Mouse (Mus musculus) neural tube, embryonic 15.5 days (tissue): ENCODE measurements around the gene Tbc1d9. TPM values are rescaled to one million over a fixed set of nuclear protein-coding genes. Genes with fewer than 3 reads are reported as not detected.

Experiments used
- ATAC-seq: fragments of 200-750 bp; cut with Nextera tagmentation; 2 replicates; pipeline ENCODE4 v1.8.0; 2017; ENCODE audit warnings: mild to moderate bottlenecking, moderate TSS enrichment, moderate library complexity; ENCODE audit not compliant: low FRiP score
- H3K27ac ChIP-seq: fragments of 300-500 bp; sonication (generic); replicated peaks from 2 replicates; pipeline ENCODE4 v1.5.1; 2015; ENCODE audit warnings: mild to moderate bottlenecking, inconsistent platforms
- H3K27me3 ChIP-seq: fragments of 300-500 bp; sonication (generic); replicated peaks from 2 replicates; pipeline ENCODE4 v1.6.1; 2015; ENCODE audit warnings: inconsistent platforms
- H3K36me3 ChIP-seq: fragments of 300-500 bp; sonication (generic); 2 replicates; pipeline ENCODE4 v1.6.1; 2015; ENCODE audit warnings: inconsistent platforms
- H3K4me1 ChIP-seq: fragments of 300-500 bp; sonication (generic); 2 replicates; pipeline ENCODE4 v1.6.1; 2015; ENCODE audit warnings: inconsistent platforms
- H3K4me2 ChIP-seq: fragments of 300-500 bp; sonication (generic); 2 replicates; pipeline ENCODE4 v1.6.1; 2015; ENCODE audit warnings: inconsistent platforms, mild to moderate bottlenecking, moderate library complexity
- H3K4me3 ChIP-seq: fragments of 300-500 bp; sonication (generic); replicated peaks from 2 replicates; pipeline ENCODE4 v1.5.1; 2015; ENCODE audit warnings: mild to moderate bottlenecking, inconsistent platforms
- H3K9ac ChIP-seq: fragments of 300-500 bp; sonication (generic); replicated peaks from 2 replicates; pipeline ENCODE4 v1.6.1; 2015; ENCODE audit warnings: mild to moderate bottlenecking, inconsistent platforms
- H3K9me3 ChIP-seq: fragments of 300-500 bp; sonication (generic); replicated peaks from 2 replicates; pipeline ENCODE4 v1.6.1; 2016; ENCODE audit warnings: inconsistent platforms
- WGBS: fragments of 180-500 bp; shearing (Covaris S2); methylation state at CpG from one replicate; pipeline ENCODE4 v1.1.7; 2015; ENCODE audit warnings: mixed read lengths; 5-methylcytosine and 5-hydroxymethylcytosine counted together
- polyA plus RNA-seq: library from polyadenylated mRNA; unstranded; fragments of >200 nt; fragmentation: Nextera tagmentation; extraction: Ambion mirVana; gene quantifications from 2 replicates; pipeline ENCODE4 v1.2.1, GENCODE M21; 2015

The Tbc1d9 gene
- polyA plus RNA-seq, 1 experiment from 2014 or later: 14.4 TPM

DNA sequence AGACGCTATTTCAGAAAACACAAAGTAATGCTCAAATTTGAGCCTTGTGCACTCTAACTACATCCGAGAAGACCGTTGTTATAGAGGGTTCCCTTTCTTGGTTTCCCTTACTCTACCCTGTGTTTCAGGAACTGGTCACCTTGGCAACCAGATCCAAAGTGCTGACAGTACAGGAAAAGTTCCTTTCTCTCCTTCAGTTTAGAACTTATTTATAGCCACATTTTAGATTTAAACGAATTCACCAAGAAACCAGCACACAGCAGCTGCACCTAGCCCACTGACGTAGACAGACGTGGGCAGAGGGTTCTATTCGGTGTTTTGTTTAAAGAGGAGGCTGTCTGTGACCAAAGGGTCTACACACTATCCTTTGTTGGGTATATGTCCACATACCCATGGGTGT is 79.0 kb downstream of the Tbc1d9 start:
- WGBS: 92% methylated on average over 7 of the region's 7 CpGs
- no peaks in the 10 kb centered on the region for H3K4me1 ChIP-seq
- H3K27ac ChIP-seq: no peak overlapping the region
- no peaks in the 10 kb centered on the region for H3K27me3 ChIP-seq
- no peak for ATAC-seq
- H3K36me3 ChIP-seq: peaks cover 24% of the 10 kb centered on the region
- no peak overlapping the region for H3K4me2 ChIP-seq
- no peak overlapping the region for H3K4me3 ChIP-seq
- H3K9me3 ChIP-seq: no peaks in the 10 kb centered on the region
- no peak overlapping the region for H3K9ac ChIP-seq

GRCm38 (mm10) chr8:83250858-83251257 is 85.7 kb downstream of the Tbc1d9 start:
- 90% methylated on average over 6 of the region's 6 CpGs for WGBS
- Histone ChIP-seq H3K4me2 (no peak overlapping the region), H3K9ac (no peak overlapping the region), H3K4me3 (no peak overlapping the region), H3K27ac (no peak overlapping the region), H3K27me3 (no peaks in the 10 kb centered on the region), H3K4me1 (no peaks in the 10 kb centered on the region), H3K36me3 (peaks cover 45% of the 10 kb centered on the region), H3K9me3 (no peaks in the 10 kb centered on the region)
- ATAC-seq: no peak

DNA sequence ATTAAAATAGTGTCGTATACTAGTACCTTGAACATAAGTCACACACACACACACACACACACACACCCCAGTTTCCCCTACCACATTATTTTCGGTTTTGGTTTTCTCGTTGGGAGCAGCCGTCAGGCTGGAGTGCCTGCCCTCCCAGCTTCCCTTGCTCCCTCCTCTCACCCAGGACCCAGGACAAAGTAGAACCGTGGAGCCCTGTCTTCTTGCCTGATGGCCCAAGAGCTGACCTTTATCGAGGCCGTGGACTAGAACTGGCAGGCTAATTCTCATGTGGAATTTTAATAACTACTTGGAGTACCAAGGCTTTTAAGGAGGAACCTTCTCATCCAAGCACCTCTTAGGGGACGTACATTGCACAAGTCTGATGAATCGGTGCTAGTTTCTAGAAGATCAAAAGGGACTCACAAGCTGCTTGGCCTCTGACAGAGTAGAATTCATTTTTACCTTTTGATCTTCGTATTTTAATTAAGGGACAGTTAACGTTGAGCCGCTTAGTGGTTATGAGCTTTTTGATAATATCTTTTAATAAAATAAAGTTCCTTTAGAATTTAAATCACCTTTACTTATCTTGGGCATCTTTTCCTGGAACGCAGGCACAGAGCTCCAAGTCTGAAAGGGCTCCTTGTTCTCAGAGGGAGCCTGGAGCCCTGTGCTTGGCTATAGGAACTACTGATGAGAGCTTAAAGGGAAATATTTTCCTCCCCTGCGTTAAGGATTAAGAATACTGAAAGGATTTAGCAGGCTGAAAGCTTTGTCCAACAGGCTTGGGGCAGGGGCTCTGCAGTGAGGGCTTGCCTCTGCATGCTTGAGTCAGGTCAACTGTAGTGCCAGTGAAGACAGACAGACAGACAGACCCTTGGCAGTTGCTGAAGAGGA is 86.5 kb downstream of the Tbc1d9 start:
- no peaks in the 10 kb centered on the region for H3K4me1 ChIP-seq
- no peak overlapping the region for H3K27ac ChIP-seq
- H3K9ac ChIP-seq: no peak overlapping the region
- H3K27me3 ChIP-seq: no peaks in the 10 kb centered on the region
- H3K9me3 ChIP-seq: no peaks in the 10 kb centered on the region
- peaks cover 49% of the 10 kb centered on the region for H3K36me3 ChIP-seq
- 92% methylated on average over 14 of the region's 14 CpGs for WGBS
- no peak overlapping the region for H3K4me2 ChIP-seq
- ATAC-seq: no peak
- H3K4me3 ChIP-seq: no peak overlapping the region

GRCm38 (mm10) chr8:83252791-83253190 is 87.6 kb downstream of the Tbc1d9 start:
- no peaks in the 10 kb centered on the region for H3K4me1 ChIP-seq
- H3K4me2 ChIP-seq: no peak overlapping the region
- 85% methylated on average over 5 of the region's 5 CpGs for WGBS
- no peak overlapping the region for H3K27ac ChIP-seq
- no peaks in the 10 kb centered on the region for H3K9me3 ChIP-seq
- H3K27me3 ChIP-seq: no peaks in the 10 kb centered on the region
- H3K4me3 ChIP-seq: no peak overlapping the region
- no peak for ATAC-seq
- peaks cover 53% of the 10 kb centered on the region for H3K36me3 ChIP-seq
- H3K9ac ChIP-seq: no peak overlapping the region

DNA sequence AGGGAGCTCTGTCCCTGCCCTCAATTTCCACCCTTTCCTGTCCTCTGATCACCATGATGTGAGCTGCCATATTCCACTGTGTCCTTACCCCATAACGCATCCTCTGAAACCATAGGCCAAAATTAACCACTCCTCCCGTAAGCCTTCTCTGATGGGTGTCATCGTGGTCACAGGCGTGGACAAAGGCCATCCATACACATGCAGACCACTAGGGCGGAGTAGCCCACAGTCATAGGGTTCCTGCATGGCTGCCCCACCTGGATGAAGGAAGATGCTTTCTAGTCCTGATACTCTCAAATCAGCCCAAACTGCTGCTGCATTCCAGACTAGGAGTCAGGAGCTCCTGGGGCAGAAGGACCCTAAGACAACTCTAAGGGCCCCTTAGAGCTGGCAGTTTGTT is 92.5 kb downstream of the Tbc1d9 start:
- Histone ChIP-seq H3K9me3 (no peaks in the 10 kb centered on the region), H3K27me3 (no peaks in the 10 kb centered on the region), H3K4me2 (no peak overlapping the region), H3K36me3 (peaks cover 52% of the 10 kb centered on the region), H3K9ac (no peak overlapping the region), H3K4me1 (no peaks in the 10 kb centered on the region), H3K4me3 (no peak overlapping the region), H3K27ac (no peak overlapping the region)
- 94% methylated on average over 5 of the region's 5 CpGs for WGBS
- no peak for ATAC-seq

GRCm38 (mm10) chr8:83260418-83261215 is 95.5 kb downstream of the Tbc1d9 start:
- ATAC-seq: peak; percentile 77; the same call in 1 of the 2 replicates
- peaks cover 44% of the 10 kb centered on the region for H3K36me3 ChIP-seq
- H3K27me3 ChIP-seq: no peaks in the 10 kb centered on the region
- no peak overlapping the region for H3K4me2 ChIP-seq
- no peak overlapping the region for H3K27ac ChIP-seq
- H3K9me3 ChIP-seq: no peaks in the 10 kb centered on the region
- no peaks in the 10 kb centered on the region for H3K4me1 ChIP-seq
- H3K9ac ChIP-seq: no peak overlapping the region
- 75% methylated on average over 16 of the region's 16 CpGs for WGBS
- H3K4me3 ChIP-seq: no peak overlapping the region

DNA sequence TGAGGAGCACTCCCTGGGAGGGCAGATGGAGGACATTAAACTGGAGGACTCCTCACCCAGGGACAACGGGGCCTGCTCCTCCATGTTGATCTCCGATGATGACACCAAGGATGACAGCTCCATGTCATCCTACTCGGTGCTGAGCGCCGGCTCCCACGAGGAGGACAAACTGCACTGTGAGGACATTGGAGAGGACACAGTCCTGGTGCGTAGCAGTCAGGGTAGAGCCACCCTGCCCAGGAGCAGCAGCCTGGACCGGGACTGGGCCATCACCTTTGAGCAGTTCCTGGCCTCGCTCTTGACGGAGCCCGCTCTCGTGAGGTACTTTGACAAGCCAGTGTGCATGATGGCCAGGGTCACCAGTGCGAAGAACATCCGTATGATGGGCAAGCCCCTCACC is 106.0 kb downstream of the Tbc1d9 start:
- Histone ChIP-seq H3K36me3 (peaks cover 54% of the 10 kb centered on the region), H3K4me3 (no peak overlapping the region), H3K9me3 (no peaks in the 10 kb centered on the region), H3K4me2 (no peak overlapping the region), H3K27me3 (no peaks in the 10 kb centered on the region), H3K27ac (no peak overlapping the region), H3K4me1 (no peaks in the 10 kb centered on the region), H3K9ac (no peak overlapping the region)
- no peak for ATAC-seq
- WGBS: 98% methylated on average over 14 of the region's 14 CpGs

DNA sequence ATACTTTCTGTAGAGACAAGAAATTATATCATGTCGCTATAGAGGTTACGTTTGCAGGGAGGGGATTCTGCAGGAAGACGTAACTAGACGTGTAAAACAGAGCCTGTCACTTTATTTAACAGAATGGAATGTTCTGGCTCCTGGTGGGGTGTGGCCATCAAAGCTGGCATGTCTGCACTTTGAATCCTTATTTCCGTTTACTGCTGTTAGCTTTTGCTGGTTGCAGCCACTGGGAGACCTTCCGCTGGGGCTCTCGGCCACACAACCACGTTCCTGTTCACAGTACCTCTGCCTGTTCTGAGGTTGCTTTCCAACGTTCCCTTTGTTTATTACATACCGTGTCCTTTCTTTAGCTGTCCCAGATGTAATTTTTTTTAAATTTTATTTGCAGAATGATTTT is 107.3 kb downstream of the Tbc1d9 start:
- Histone ChIP-seq H3K9ac (no peak overlapping the region), H3K4me3 (no peak overlapping the region), H3K9me3 (no peaks in the 10 kb centered on the region), H3K36me3 (peaks cover 44% of the 10 kb centered on the region), H3K27ac (no peak overlapping the region), H3K27me3 (no peaks in the 10 kb centered on the region), H3K4me2 (no peak overlapping the region), H3K4me1 (no peaks in the 10 kb centered on the region)
- ATAC-seq: no peak
- 85% methylated on average over 10 of the region's 10 CpGs for WGBS

DNA sequence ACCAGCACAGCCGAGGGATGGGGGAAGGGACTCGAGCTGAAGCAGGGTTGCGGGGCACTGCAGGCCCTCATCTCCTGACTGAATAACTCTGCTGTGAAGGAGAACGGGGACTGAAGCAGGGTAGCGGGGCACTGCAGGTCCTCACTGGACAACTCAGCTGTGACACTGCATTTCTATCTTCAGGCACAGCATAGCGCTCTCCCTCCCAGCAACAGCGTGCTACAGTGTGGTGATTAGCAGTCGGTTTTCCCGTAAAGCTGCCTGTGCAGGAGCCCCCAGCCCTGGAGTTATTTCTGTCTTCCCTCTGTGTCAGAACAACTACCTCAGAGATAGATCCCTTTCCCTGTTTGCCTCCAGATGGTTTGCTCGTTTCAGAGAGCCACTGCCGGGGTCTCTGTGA is 109.3 kb downstream of the Tbc1d9 start:
- H3K27me3 ChIP-seq: no peaks in the 10 kb centered on the region
- H3K9me3 ChIP-seq: no peaks in the 10 kb centered on the region
- no peak overlapping the region for H3K27ac ChIP-seq
- no peak overlapping the region for H3K4me3 ChIP-seq
- no peak overlapping the region for H3K4me2 ChIP-seq
- no peaks in the 10 kb centered on the region for H3K4me1 ChIP-seq
- H3K36me3 ChIP-seq: peaks cover 28% of the 10 kb centered on the region
- ATAC-seq: no peak
- 76% methylated on average over 11 of the region's 11 CpGs for WGBS
- H3K9ac ChIP-seq: no peak overlapping the region

DNA sequence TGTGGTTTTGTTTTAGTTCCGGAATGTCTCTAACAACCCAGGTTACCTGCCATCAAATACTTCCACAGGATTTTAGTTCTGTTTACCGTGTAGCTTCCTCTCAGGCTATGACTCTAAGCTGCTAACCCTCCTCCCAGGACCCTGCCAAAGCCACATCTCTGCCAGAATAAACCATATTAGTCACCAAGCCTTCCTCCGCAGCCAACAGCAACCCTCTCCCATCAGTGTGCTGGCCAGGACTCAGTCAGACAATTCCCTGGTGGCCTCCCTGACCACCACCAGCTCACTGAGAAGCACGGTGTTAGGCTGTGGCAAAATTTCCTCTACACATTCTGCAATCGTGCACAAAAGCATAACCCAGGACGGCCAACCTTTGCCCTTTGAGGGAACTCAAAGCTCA is 113.3 kb downstream of the Tbc1d9 start:
- 86% methylated on average over 6 of the region's 6 CpGs for WGBS
- ATAC-seq: no peak
- H3K4me1 ChIP-seq: no peaks in the 10 kb centered on the region
- peaks cover 8% of the 10 kb centered on the region; the same call in 1 of the 2 replicates for H3K36me3 ChIP-seq
- no peak overlapping the region for H3K4me2 ChIP-seq
- no peak overlapping the region for H3K9ac ChIP-seq
- no peaks in the 10 kb centered on the region for H3K9me3 ChIP-seq
- no peak overlapping the region for H3K27ac ChIP-seq
- no peaks in the 10 kb centered on the region for H3K27me3 ChIP-seq
- H3K4me3 ChIP-seq: no peak overlapping the region

DNA sequence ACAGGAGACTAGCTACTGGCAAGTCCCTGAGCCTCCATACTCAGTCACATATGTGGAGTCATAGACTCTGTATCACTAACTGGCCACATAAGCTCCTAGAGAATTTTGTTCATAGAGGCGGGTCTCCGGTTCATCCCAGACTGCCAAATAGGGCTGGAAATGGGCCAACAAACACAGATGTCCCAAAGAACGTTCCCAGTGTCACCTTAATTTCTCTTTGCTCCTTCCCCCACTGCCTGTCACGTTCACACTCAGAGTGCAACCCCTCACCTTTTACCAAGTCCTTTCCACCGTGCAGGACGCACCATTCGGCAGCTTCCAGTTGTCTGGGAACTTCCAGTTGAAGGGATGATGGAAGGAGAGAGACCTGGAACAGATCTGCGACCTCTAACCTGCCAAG is 120.2 kb downstream of the Tbc1d9 start:
- H3K27me3 ChIP-seq: peaks cover 17% of the 10 kb centered on the region
- ATAC-seq: no peak
- no peaks in the 10 kb centered on the region for H3K9me3 ChIP-seq
- no peak overlapping the region for H3K4me3 ChIP-seq
- no peak overlapping the region for H3K9ac ChIP-seq
- no peak overlapping the region for H3K4me2 ChIP-seq
- no peak overlapping the region for H3K27ac ChIP-seq
- no peaks in the 10 kb centered on the region for H3K36me3 ChIP-seq
- WGBS: 83% methylated on average over 8 of the region's 8 CpGs
- peaks cover 7% of the 10 kb centered on the region for H3K4me1 ChIP-seq

DNA sequence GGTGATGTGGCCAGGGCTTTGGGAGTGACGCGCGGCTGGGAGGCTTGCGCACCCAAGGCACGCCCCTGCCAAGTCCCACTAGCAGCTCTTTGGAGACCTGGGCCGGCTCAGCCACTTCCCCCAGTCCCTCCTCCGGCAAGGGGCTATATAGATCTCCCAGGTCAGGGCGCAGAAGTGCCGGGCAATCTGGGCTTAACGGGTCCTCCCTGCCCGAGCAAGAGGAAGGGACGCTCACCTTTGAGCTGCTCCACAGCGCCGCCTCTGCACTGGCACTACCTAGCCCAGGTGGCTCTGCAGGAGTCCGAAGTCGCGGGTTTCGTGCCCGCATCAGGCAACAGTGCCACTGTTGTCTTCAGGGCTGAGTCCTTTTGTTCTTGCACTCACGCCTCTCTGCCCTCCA is 125.0 kb downstream of the Tbc1d9 start, which contains the start of gene Ucp1:
Gene Ucp1 (plus strand): TSS at position 177 of the 400 bp plus-strand sequence.
- Histone ChIP-seq H3K4me3 (peak within 1 kb of the TSS; percentile 19), H3K9me3 (no peaks in the 10 kb centered on the region), H3K4me2 (peak within 1 kb of the TSS; percentile 55), H3K27me3 (peaks cover 22% of the 10 kb centered on the region), H3K9ac (no peak within 1 kb of the TSS; the same call in 1 of the 2 replicates), H3K4me1 (peaks cover 8% of the 10 kb centered on the region), H3K27ac (no peak within 1 kb of the TSS), H3K36me3 (no peaks in the 10 kb centered on the region)
- ATAC-seq: peak; percentile 31; the same call in 1 of the 2 replicates
- WGBS: 4% methylated on average over 20 of the region's 20 CpGs
